Mouse (Mus musculus) forebrain, embryonic 10.5 days (tissue): ENCODE measurements around the gene Pla2g7. TPM values are rescaled to one million over a fixed set of nuclear protein-coding genes. Genes with fewer than 3 reads are reported as not detected.

Experiments used
- DNase-seq: peaks from one replicate; pipeline ENCODE4 v3.0.0-alpha.2; 2017; ENCODE audit warnings: low spot score; ENCODE audit errors: extremely low spot score
- H3K27ac ChIP-seq: fragments of 300-500 bp; sonication (generic); 2 replicates; pipeline ENCODE4 v1.5.1; 2016; ENCODE audit warnings: mild to moderate bottlenecking
- H3K27me3 ChIP-seq: fragments of 300-500 bp; sonication (generic); 2 replicates; pipeline ENCODE4 v1.6.1; 2016; ENCODE audit warnings: mild to moderate bottlenecking; ENCODE audit not compliant: poor library complexity, severe bottlenecking
- H3K36me3 ChIP-seq: fragments of 300-500 bp; sonication (generic); replicated peaks from 2 replicates; pipeline ENCODE4 v1.6.1; 2016; ENCODE audit warnings: mild to moderate bottlenecking, moderate library complexity
- H3K4me1 ChIP-seq: fragments of 300-500 bp; sonication (generic); 2 replicates; pipeline ENCODE4 v1.6.1; 2016
- H3K4me3 ChIP-seq: fragments of 300-500 bp; sonication (generic); 2 replicates; pipeline ENCODE4 v1.5.1; 2016; ENCODE audit warnings: mild to moderate bottlenecking, moderate library complexity
- H3K9me3 ChIP-seq: fragments of 300-500 bp; sonication (generic); 2 replicates; pipeline ENCODE4 v1.6.1; 2016; ENCODE audit warnings: mild to moderate bottlenecking, moderate library complexity
- WGBS: fragments of 180-500 bp; shearing (Covaris S2); methylation state at CpG from one replicate; pipeline ENCODE4 v1.1.7; 2016; 5-methylcytosine and 5-hydroxymethylcytosine counted together
- polyA plus RNA-seq: library from polyadenylated mRNA; unstranded; fragments of >200 nt; fragmentation: Nextera tagmentation; extraction: Ambion mirVana; gene quantifications from 2 replicates; pipeline ENCODE4 v1.2.1, GENCODE M21; 2016

The Pla2g7 gene
- polyA plus RNA-seq, 1 experiment from 2014 or later: 3.8 TPM

GRCm38 (mm10) chr17:43629496-43630426 is 61.9 kb downstream of the Pla2g7 start, which contains the start of gene Tdrd6:
Gene Tdrd6 (minus strand): TSS chr17:43630299.
- peaks cover 51% of the 10 kb centered on the region for H3K27me3 ChIP-seq
- WGBS: 4% methylated on average over 83 of the region's 83 CpGs
- H3K4me3 ChIP-seq: peak within 1 kb of the TSS; percentile 57
- H3K9me3 ChIP-seq: peaks cover 6% of the 10 kb centered on the region
- peak; percentile 38 for DNase-seq
- H3K4me1 ChIP-seq: peaks cover 14% of the 10 kb centered on the region
- H3K27ac ChIP-seq: peak within 1 kb of the TSS; percentile 58
- H3K36me3 ChIP-seq: no peaks in the 10 kb centered on the region

- H3K4me3 ChIP-seq: peak overlapping the region; percentile 57
- 0 out of 2 replicates have a peak overlapping the region, but pooled peaks have one; percentile 58 for H3K27ac ChIP-seq
- peaks cover 14% of the 10 kb centered on the region for H3K4me1 ChIP-seq
- H3K36me3 ChIP-seq: no peaks in the 10 kb centered on the region
- WGBS: 45% methylated on average over 13 of the region's 13 CpGs
- DNase-seq: no peak
- peaks cover 6% of the 10 kb centered on the region for H3K9me3 ChIP-seq
- peaks cover 51% of the 10 kb centered on the region for H3K27me3 ChIP-seq
Measured at GRCm38 (mm10) chr17:43630427-43630760, 62.5 kb downstream of the Pla2g7 start.

DNA sequence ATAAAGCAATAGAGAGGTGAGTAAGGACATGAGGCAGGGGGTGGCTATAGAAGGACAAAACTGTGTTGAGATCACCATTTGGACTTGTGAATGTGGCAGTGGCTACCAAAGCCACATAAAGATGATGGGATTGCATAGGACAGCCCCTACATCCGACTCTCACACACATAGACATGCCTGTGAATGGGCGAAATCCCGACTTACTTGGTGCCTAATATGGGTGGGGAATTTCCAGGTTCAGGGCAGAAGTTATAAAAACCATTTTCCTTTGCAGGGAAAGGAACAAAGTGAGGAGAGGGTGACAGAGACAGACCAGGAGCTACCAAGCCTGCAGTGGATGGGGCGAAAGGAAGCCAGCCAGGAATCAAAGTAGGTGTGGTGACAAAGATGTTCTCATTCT is 69.2 kb downstream of the Pla2g7 start:
- H3K36me3 ChIP-seq: peaks cover 13% of the 10 kb centered on the region
- H3K4me1 ChIP-seq: no peaks in the 10 kb centered on the region
- no peak overlapping the region for H3K4me3 ChIP-seq
- no peak for DNase-seq
- peaks cover 3% of the 10 kb centered on the region; the same call in 1 of the 2 replicates for H3K9me3 ChIP-seq
- 94% methylated on average over 4 of the region's 4 CpGs for WGBS
- no peaks in the 10 kb centered on the region for H3K27me3 ChIP-seq
- no peak overlapping the region for H3K27ac ChIP-seq

GRCm38 (mm10) chr17:43640825-43641224 is 72.9 kb downstream of the Pla2g7 start:
- no peak overlapping the region for H3K27ac ChIP-seq
- H3K4me3 ChIP-seq: no peak overlapping the region
- peaks cover 3% of the 10 kb centered on the region; the same call in 1 of the 2 replicates for H3K9me3 ChIP-seq
- H3K4me1 ChIP-seq: no peaks in the 10 kb centered on the region
- H3K36me3 ChIP-seq: peaks cover 47% of the 10 kb centered on the region
- 80% methylated on average over 1 of the region's 1 CpGs for WGBS
- no peaks in the 10 kb centered on the region for H3K27me3 ChIP-seq
- no peak for DNase-seq

DNA sequence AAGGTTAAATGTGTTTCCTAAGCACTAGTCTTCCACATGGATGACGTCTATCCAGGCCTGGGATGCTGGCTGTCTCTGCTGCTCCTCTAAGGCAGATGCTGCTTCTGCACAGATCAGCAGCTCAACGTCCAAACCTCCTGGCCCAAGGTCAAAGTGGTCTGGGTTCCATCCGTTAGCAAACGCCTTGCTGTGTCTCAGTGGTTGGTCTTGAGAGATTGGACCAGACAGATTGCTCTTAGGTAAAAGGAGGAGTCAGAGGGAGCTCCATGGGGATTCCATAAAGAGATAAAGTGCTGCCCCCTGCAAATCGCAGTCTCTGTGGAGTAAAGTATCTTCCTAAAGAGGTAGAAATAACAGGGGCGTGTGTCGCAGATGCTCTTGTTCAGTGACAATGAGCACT is 75.3 kb downstream of the Pla2g7 start:
- no peak for DNase-seq

GRCm38 (mm10) chr17:43644375-43644774 is 76.5 kb downstream of the Pla2g7 start:
- peaks cover 79% of the 10 kb centered on the region for H3K36me3 ChIP-seq
- H3K9me3 ChIP-seq: peaks cover 3% of the 10 kb centered on the region; the same call in 1 of the 2 replicates
- no peak overlapping the region for H3K4me3 ChIP-seq
- H3K27ac ChIP-seq: no peak overlapping the region
- WGBS: 85% methylated on average over 7 of the region's 7 CpGs
- H3K27me3 ChIP-seq: no peaks in the 10 kb centered on the region
- DNase-seq: no peak
- no peaks in the 10 kb centered on the region for H3K4me1 ChIP-seq

More for the DNA sequence above, 75.3 kb downstream of the Pla2g7 start:
- H3K9me3 ChIP-seq: peaks cover 3% of the 10 kb centered on the region; the same call in 1 of the 2 replicates
- H3K4me3 ChIP-seq: no peak overlapping the region
- H3K4me1 ChIP-seq: no peaks in the 10 kb centered on the region
- no peaks in the 10 kb centered on the region for H3K27me3 ChIP-seq
- WGBS: 87% methylated on average over 7 of the region's 7 CpGs
- H3K27ac ChIP-seq: no peak overlapping the region
- peaks cover 67% of the 10 kb centered on the region for H3K36me3 ChIP-seq

DNA sequence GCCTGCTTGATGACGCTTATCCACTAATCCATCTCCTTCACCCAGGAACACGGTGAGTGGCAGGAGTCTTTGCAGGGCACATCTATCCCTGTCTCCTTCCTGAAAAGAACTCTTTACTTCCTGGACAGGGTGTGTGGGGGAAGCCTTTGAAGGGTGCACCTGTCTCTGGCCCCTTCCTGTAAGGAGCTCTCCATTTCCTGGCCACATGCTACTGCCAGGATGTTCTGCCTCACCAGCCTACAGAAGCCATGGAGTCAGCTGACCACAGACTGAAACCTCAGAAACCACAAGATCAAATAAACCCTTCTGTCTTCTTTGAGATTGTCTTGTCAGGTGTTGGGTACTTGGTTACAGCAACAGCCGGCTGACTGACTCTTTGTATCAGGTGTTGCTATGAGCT is 77.2 kb downstream of the Pla2g7 start:
- peaks cover 83% of the 10 kb centered on the region for H3K36me3 ChIP-seq
- peaks cover 3% of the 10 kb centered on the region; the same call in 1 of the 2 replicates for H3K9me3 ChIP-seq
- H3K4me3 ChIP-seq: no peak overlapping the region
- 96% methylated on average over 3 of the region's 3 CpGs for WGBS
- no peaks in the 10 kb centered on the region for H3K27me3 ChIP-seq
- no peaks in the 10 kb centered on the region for H3K4me1 ChIP-seq
- DNase-seq: no peak
- H3K27ac ChIP-seq: no peak overlapping the region

GRCm38 (mm10) chr17:43646925-43647324 is 79.0 kb downstream of the Pla2g7 start:
- Histone ChIP-seq H3K27ac (no peak overlapping the region), H3K4me3 (no peak overlapping the region), H3K4me1 (no peaks in the 10 kb centered on the region), H3K27me3 (no peaks in the 10 kb centered on the region), H3K36me3 (peaks cover 89% of the 10 kb centered on the region), H3K9me3 (no peaks in the 10 kb centered on the region)
- WGBS: 63% methylated on average over 5 of the region's 5 CpGs
- no peak for DNase-seq

DNA sequence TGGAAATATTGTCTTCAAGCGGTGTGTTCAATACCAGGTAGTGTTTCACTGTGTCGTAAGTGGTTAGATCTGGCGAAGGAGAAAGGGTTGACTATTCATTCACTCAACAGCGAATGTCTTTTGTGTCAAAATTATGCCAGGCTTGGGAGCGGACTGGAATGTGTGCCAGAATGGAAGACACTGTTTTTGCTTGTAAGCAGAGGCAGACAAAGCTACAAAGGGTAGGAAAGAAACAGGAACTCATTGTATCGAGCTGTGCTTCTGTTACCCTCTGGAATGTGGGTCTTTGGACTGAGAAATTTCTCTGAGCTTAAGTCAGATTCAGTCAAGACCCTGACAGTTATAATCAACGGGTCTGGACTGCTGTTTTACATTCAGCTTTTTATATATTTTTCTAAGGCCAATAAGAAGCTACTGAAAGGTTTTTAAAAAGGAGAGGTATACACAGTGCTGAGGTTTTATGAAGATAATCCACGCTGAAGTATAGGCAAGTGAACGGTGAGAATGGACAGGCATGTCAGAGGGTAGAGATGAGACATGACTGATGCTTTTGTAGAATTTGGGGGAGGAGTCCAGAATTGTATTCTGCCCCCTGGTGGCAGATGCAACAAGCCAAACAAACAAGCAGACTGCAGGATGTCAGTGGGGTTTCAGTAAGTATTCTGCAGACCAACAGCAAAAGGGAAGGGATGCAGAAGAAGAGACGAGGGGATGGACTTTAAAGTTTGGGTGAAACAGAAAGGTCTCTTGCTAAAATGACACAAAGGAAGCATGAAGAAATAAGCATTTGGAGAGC is 81.9 kb downstream of the Pla2g7 start:
- Histone ChIP-seq H3K9me3 (no peaks in the 10 kb centered on the region), H3K4me1 (no peaks in the 10 kb centered on the region), H3K36me3 (peaks cover 90% of the 10 kb centered on the region), H3K27me3 (no peaks in the 10 kb centered on the region), H3K27ac (no peak overlapping the region), H3K4me3 (no peak overlapping the region)
- WGBS: 85% methylated on average over 10 of the region's 10 CpGs
- no peak for DNase-seq

DNA sequence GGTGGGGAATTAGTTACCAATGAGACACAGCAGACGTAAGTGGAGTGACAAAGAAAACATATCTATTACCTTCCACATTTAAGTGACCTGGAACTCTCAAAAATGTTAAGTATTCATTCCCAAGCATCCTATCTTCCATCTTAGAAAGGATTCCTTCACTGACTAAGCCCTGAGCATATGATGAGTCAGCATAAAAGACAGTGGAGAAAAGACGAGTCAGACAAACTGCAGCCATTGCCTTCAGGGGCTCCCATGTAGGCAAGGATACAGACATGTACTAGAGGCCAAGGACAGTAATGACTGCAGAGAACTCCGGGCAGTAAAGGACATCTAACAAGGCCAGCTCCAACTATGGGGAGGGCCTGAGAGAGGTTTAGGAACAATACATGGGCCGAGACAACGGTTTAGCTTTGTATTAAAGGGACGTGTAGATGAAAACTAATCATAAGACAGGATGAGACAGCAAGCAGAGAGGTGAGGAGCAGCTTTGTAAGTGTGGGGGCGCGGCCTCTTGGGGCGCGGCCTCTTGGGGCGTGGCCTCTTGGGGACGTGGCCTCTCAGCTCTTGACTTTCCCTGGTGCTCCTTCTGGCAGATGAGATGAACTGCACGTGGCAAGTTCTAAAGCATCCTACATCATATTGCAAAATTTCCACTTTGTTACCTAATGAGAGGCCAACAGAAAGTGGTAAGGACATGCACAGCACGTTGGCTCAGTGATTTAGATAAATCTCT is 83.6 kb downstream of the Pla2g7 start:
- Histone ChIP-seq H3K27ac (no peak overlapping the region), H3K27me3 (no peaks in the 10 kb centered on the region), H3K4me3 (no peak overlapping the region), H3K9me3 (no peaks in the 10 kb centered on the region), H3K4me1 (no peaks in the 10 kb centered on the region), H3K36me3 (peaks cover 76% of the 10 kb centered on the region)
- 75% methylated on average over 14 of the region's 14 CpGs for WGBS
- DNase-seq: no peak
